Mouse (Mus musculus) cerebellum, adult 2 months (tissue): ENCODE measurements around the gene Cib2. TPM values are rescaled to one million over a fixed set of nuclear protein-coding genes. Genes with fewer than 3 reads are reported as not detected.

ENCODE experiments used
- DNase-seq, 2 experiments: peaks; one replicate each; pipeline ENCODE4 v3.0.0; 2021
- H3K27ac ChIP-seq: fragments of 200-500 bp; 2 replicates; pipeline ENCODE4 v1.5.1; 2012; ENCODE audit warnings: low read length, control low read depth, inconsistent platforms; ENCODE audit not compliant: insufficient read depth
- H3K27me3 ChIP-seq: fragments of 200-500 bp; 2 replicates; pipeline ENCODE4 v1.6.1; 2012; ENCODE audit warnings: inconsistent platforms, mild to moderate bottlenecking, low read length, moderate library complexity; ENCODE audit not compliant: control insufficient read depth, insufficient read depth
- H3K4me1 ChIP-seq: fragments of 200-500 bp; 2 replicates; pipeline ENCODE4 v1.6.1; 2011; ENCODE audit warnings: low read length; ENCODE audit not compliant: control insufficient read depth, insufficient read depth
- H3K4me3 ChIP-seq: fragments of 200-500 bp; replicated peaks from 2 replicates; pipeline ENCODE3; 2011; ENCODE audit warnings: mild to moderate bottlenecking, low read depth, low read length, control low read depth; ENCODE audit not compliant: insufficient read depth
- CTCF ChIP-seq: fragments of 200-500 bp; IDR thresholded peaks from 2 replicates; pipeline ENCODE4 v1.5.1; 2011; ENCODE audit warnings: low read depth, mild to moderate bottlenecking, control low read depth, low read length, moderate library complexity, borderline replicate concordance; ENCODE audit not compliant: insufficient read depth
- POLR2A ChIP-seq: fragments of 200-500 bp; IDR thresholded peaks from 2 replicates; pipeline ENCODE4 v1.6.1; 2011; ENCODE audit warnings: low read length, control low read depth, borderline replicate concordance; ENCODE audit not compliant: insufficient read depth
- WGBS: fragments of 180-500 bp; shearing (Covaris S2); methylation state at CpG from one replicate; pipeline ENCODE4 v1.1.7; 2018; 5-methylcytosine and 5-hydroxymethylcytosine counted together
- polyA plus RNA-seq: library from polyadenylated mRNA; depleted of rRNA; stranded (reverse); fragments of >200 nt; gene quantifications from 2 replicates; pipeline ENCODE4 v1.2.3, GENCODE M21; 2012

Gene Cib2
- polyA plus RNA-seq, 1 experiment, result 40.2 TPM

DNA sequence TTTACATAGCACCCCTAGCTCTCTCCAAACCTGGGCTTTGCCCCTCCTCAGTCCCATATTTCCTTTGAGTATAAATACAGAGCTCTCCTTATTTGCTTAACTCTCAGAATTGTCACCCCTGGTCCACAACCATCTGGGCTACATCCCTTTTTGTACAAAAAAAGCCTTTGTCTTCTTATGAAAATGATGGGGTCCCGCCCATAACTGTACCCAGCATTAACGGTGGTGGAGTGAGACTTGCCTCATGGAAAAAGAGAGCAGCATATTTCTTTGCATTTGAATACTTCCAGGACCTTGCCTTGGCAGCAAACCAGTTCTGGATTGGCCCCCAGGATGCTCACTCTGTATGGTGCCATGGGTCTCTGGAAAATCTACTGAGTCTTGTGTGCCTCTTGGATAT, 30.1 kb downstream of the Cib2 start:
- H3K4me1 ChIP-seq, result peaks cover 11% of the 10 kb centered on the region
- H3K4me3 ChIP-seq, result no peak overlapping the region
- TF ChIP-seq POLR2A (no peak), CTCF (no peak)
- DNase-seq, result no peak
- H3K27me3 ChIP-seq, result no peaks in the 10 kb centered on the region
- H3K27ac ChIP-seq, result no peak overlapping the region
- WGBS, result 53% methylated on average over 2 of the region's 2 CpGs

DNA sequence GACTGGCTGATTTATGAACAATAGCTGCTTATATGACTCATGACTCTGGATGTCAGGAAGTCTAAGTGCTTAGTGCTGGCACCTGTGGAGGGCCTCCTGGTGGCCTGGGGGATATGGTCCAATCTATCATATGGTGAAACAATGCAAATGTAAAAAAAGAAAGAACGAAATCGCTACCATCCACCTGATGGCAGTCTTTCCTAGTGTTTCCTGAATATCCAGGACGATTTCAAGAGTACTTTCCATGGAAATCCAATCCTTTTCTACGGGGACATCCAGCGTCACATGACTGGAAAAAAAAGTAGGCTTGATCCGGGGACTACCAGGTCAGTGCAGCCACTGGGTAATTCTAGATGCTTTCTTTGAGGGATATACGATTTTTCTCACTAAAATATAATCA, 32.3 kb downstream of the Cib2 start:
- Histone ChIP-seq H3K4me1 (no peaks in the 10 kb centered on the region), H3K27ac (no peak overlapping the region), H3K27me3 (no peaks in the 10 kb centered on the region), H3K4me3 (no peak overlapping the region)
- DNase-seq, result no peak
- 36% methylated on average over 7 of the region's 7 CpGs for WGBS
- TF ChIP-seq CTCF, result peak; percentile 22; the same call in 1 of the 2 replicates
- no peak for TF ChIP-seq POLR2A

DNA sequence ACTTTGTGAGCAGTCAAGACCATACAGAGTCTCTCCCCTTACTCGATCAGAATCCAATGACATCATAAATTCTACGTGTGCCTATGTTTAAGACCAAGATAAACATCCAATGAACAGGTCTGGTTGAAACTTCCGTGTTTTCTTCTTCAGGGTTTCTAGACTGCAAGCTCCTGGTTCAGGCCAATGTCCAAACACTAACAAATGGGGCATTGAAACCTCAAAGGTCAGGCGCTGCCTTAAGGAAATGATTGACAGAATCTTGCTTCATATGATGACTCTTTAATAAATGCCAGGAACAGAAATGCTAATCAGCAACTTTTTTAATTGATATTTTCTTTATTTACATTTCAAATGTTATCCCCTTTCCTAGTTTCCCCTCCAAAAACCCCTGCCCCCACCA, 39.7 kb downstream of the Cib2 start:
- Histone ChIP-seq H3K4me1 (no peaks in the 10 kb centered on the region), H3K27ac (no peak overlapping the region), H3K27me3 (no peaks in the 10 kb centered on the region), H3K4me3 (no peak overlapping the region)
- no peak for DNase-seq
- WGBS, result 89% methylated on average over 4 of the region's 4 CpGs
- TF ChIP-seq CTCF, result no peak
- TF ChIP-seq POLR2A, result no peak

DNA sequence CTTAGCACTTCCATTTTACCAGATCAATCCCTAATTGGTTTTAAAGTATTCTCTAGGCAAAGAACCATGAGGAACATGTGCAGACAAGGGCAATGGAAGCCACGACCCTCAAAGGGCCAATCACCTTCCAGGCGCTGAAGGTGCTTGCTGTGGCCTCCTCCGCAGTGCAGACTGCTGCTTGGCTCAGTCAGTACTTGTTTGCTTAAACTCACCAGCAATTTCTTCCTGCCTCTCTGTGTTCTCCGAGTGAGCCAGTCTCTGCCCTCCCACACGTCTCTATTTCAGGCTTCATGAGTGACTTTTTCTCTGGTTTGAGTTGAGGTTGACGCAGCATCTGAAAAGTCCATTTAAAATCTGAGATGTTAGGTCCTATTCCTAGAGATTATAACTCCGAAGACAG, 41.1 kb downstream of the Cib2 start:
- no peaks in the 10 kb centered on the region for H3K27me3 ChIP-seq
- no peak overlapping the region for H3K27ac ChIP-seq
- no peaks in the 10 kb centered on the region for H3K4me1 ChIP-seq
- H3K4me3 ChIP-seq, result no peak overlapping the region
- no peak for DNase-seq
- no peak for TF ChIP-seq POLR2A
- TF ChIP-seq CTCF, result no peak
- 71% methylated on average over 7 of the region's 7 CpGs for WGBS

DNA sequence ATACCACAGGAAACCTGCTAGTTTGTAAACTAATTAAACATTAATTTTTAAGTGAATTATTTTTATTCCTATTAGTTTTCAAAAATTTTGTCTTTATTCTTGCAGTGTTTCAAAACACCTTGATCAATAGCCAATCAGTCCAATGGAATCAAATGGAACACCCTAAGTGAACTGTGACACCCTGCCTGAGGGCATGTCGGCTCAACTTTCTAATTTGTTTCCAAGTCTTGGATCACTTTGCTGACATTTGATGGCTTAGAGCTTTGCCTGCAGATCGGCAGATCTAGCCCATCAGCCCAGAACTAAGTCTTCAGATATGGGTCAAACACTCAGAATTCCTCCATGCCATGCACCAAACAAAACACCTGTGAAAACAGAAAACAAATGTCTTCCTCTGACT, 44.0 kb downstream of the Cib2 start:
- Histone ChIP-seq H3K27ac (no peak overlapping the region), H3K27me3 (no peaks in the 10 kb centered on the region), H3K4me3 (no peak overlapping the region), H3K4me1 (no peaks in the 10 kb centered on the region)
- 77% methylated on average over 2 of the region's 2 CpGs for WGBS
- TF ChIP-seq CTCF (no peak), POLR2A (no peak)
- DNase-seq, result no peak

DNA sequence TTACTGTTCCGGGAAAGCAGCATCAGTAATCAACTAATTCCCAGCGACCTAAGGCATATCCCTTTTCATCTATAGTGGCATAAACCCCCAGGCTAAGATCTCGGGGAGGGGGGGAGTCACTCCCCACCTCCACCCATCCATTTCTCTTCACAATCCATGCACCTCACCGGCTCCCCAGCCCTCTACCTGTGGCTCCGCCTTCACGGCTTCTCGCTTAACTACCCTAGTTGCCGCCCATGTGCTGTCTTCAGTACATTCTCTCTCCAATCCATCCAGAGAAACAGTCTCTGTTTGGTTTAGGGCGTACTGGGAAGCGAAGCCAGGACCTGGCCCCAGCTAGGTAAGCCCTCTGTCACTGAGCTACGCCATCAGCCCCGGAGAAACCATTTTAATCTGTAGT, 57.1 kb downstream of the Cib2 start:
- no peak for TF ChIP-seq POLR2A
- no peak for TF ChIP-seq CTCF
- WGBS, result 18% methylated on average over 12 of the region's 12 CpGs
- no peak overlapping the region for H3K27ac ChIP-seq

DNA sequence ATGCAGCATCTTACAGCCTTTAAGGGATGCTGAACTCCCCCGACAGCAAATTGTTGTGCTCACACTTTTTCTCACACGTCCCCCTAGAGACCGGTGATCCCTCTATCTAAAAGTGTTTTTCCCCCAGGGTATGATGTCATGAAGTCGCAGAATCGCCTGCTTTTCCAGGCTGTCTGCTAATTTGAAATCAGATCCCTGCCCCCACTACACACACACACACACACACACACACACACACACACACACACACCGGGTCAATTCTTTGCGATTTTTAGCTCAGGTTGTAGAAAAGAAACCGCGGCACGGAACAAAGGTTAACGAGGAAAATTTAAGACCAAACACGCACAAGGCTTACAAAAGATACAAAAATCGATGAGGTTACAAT, 57.9 kb downstream of the Cib2 start:
- WGBS, result 2% methylated on average over 13 of the region's 13 CpGs
- Histone ChIP-seq H3K27ac (peak overlapping the region; percentile 66), H3K4me1 (peaks cover 5% of the 10 kb centered on the region), H3K27me3 (no peaks in the 10 kb centered on the region), H3K4me3 (peak overlapping the region; percentile 72)
- TF ChIP-seq POLR2A (no peak), CTCF (no peak)
- DNase-seq, result no peak

More for the DNA sequence above, 57.1 kb downstream of the Cib2 start:
- peaks cover 2% of the 10 kb centered on the region; the same call in 1 of the 2 replicates for H3K4me1 ChIP-seq
- H3K27me3 ChIP-seq, result no peaks in the 10 kb centered on the region
- peak; percentile 41 to 46 for DNase-seq
- peak overlapping the region; percentile 51 for H3K4me3 ChIP-seq

DNA sequence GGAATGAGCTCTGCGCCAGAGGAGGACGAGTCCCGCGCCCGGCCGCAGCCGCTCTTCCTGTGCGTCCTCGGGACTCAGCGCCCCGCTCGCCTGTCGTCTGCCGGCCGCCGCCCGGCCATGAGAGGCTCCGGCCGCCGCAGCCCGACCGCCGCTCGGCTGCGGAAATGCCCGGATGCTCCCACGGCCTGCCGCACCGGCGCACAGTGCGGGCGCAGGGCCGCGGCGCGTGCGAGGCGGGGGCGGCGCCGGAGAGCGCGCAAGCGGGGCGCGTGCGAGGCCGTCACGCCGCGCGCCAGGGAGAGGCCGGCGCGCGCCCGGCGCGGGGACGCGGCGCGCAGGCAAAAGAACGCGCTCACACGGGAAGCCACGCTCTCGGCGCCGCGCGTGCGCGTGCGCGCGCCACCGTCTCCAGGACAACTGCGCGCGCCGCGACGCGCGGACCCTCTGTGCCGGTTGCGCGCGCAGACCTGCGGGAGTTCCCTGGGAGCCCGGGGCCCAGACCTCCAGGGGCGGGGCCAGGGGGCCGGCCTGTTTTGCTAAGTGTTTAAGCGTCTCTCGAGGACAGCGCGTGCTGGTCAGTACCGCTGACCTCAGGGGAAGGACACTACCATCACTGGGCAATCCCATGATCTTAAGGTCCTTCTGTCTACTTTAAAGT, 58.4 kb downstream of the Cib2 start, which contains the start of gene Dmxl2:
Gene Dmxl2, minus strand, starts transcription at position 174 of the 658 bp plus-strand sequence.
- under 1% methylated on average over 98 of the region's 99 CpGs for WGBS
- peaks cover 5% of the 10 kb centered on the region for H3K4me1 ChIP-seq

More for the DNA sequence above, 58.4 kb downstream of the Cib2 start, which contains the start of gene Dmxl2:
- H3K27ac ChIP-seq, result peak within 1 kb of the TSS; percentile 90
- no peaks in the 10 kb centered on the region for H3K27me3 ChIP-seq
- DNase-seq, result peak; percentile 90 to 91
- H3K4me3 ChIP-seq, result peak within 1 kb of the TSS; percentile 72
- TF ChIP-seq CTCF (no peak), POLR2A (peak; percentile 71)
